Mouse (Mus musculus): ENCODE data around the gene Zfp11.
"Not testable (repeated sequence)": the region's sequence is repeated elsewhere in the genome, so short reads cannot be mapped to it uniquely, and the experiment has no call there.

The Zfp11 gene

DNA sequence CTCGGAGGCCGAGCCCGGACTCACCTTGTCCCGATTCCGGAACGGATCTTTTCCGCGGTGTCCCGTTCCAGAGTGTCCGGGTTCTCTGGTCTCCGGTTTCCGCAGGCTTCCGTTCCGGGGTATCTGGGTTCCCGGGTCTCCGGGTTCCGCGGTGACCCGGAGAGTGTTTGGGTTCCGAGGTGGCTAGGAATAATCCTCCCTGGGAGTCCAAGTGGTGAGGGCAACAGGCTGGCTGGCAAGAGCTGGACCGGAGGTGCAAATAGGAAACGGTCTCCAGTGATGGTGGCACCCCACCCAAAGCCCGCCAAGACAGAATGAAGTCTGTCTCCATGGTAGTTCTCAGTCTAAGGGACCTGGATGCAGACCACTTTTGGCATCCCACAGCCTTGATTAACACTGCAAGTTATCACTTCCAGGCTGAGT lies at the start of gene Zfp11:
Zfp11 (minus strand) TSS at position 64 of the 423 bp plus-strand sequence.
- peak; percentile 78 to 90 for DNase-seq

- no peak for DNase-seq
These were observed 47.1 kb upstream of the Zfp11 start for GRCm38 (mm10) chr5:129717016-129717415.

DNA sequence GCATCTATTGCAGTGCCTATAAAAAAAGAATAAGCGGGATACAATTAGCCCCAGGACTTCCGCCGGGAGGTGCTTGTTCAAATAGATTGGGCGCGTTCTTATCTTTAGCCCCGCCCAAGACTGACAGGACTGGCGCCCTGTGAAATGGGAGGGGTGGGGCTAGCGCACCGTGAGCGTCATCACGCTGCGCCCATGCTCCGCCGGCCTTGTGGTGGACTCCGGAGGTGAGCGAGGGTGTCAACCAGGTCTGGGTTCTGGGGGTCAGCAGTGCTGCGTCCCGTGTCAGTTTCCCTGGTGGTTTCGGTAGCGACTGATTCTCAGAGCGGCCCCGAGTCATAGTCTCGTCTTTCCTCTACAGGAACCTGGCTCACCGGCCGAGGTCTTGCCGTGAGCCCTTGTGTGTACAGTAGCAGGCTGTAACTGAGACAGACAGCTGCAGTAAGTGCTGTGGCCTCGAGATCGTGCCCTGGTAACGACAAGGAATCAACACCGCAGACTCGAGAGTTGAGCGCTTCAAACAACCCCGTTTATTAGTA lies 45.5 kb upstream of the Zfp11 start, which contains the start of gene Mrps17:
Mrps17 (plus strand) TSS at position 172 of the 536 bp plus-strand sequence.
- DNase-seq, result peak; percentile 96 to 97

DNA sequence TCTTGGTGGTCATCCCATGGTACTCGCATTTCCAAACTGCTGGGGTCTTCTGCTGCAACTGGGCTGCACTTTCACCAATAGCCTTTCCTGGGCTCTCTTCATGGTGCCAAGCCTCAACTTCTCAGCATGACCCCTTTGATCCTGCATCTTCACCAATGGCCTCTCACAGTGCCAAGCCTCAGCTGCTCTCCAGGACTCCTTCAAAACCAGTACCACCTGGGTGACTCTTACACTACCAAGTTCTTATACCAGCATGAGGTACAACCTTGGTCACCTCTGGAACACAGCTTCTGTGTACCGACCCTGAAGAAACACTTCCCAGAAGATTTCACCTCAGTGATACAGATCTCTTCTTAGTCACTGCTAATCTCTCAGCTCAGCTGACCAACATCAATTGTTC lies 38.5 kb upstream of the Zfp11 start, which contains the start of gene Sept14:
Sept14 (minus strand) TSS at position 101 of the 400 bp plus-strand sequence.
- no peak for DNase-seq

DNA sequence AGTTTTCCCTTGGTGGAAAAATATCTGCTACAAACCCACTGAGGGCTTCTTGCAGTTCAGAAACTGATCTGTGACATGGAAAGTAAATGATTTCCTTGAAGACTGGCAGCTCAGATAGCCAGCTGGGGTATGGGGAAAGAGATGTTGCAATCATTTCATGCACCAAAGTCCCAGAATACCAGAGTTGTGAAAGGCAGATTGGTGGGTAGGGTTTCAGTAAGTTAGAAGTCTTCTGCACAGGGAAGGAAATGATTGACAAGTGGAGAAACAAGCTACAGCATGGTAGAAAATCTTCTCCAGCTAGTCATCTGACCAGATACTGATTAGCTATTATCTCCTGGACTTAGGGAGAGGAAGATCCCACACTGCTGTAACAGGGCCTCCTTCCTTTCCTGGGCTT lies 33.5 kb upstream of the Zfp11 start:
- peak in 1 of 2 experiments; percentile 40 for DNase-seq

DNA sequence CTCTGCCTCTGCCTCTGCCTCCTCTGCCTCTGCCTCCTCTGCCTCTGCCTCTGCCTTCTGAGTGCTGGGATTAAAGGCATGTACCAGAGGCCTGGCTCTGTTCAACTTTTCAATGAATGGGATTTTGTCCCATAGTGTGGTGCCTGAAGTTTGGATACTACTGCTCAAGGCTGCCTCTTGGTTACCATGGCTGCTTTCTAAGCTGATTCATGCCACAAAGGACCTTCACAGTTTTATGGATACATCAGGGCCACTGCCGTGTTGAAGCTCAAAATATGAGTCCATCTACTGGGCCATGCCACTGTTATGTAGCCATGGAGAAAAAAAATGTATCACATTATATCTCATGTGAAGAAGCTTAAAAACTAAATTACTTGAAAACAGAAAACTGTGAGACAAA lies 31.8 kb upstream of the Zfp11 start:
- no peak for DNase-seq

- DNase-seq, result no peak
These were observed 30.6 kb upstream of the Zfp11 start for GRCm38 (mm10) chr5:129700506-129700905.

DNA sequence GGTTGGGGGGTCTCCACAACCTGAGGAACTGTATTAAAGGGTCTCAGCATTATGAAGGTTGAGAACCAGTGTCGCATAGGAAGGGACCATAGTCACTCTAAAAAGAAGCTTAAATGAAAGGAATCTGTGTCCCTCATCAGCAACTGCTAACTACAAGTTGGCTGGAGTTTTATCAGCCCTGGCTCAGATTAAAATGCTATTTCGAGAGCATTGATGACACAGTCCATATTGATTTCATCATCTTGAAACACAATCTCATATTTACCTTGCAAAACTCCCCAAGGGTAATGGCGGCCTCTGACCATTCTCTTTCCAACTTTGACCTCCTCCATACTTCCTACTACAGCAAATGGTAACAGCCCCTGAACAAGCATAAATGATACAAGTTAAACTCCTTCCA lies 20.6 kb upstream of the Zfp11 start:
- DNase-seq, result no peak

- DNase-seq, result peak; percentile 39
These were observed 17.7 kb upstream of the Zfp11 start for GRCm38 (mm10) chr5:129687621-129688020.

DNA sequence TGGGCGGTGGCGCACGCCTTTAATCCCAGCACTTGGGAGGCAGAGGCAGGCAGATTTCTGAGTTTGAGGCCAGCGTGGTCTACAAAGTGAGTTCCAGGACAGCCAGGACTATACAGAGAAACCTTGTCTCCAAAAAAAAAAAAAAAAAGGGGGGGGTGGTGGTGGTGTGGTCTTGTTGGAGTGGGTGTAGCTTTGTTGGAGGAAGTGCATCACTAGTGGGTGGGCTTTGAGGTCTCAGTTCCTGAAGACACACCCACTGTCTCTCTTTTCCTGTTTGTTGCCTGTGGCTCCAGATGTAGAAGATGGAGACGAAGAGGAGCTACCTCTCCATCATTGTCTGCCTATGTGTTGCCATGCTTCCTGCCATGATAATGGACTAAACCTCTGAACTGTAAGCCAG lies 15.2 kb upstream of the Zfp11 start:
- not testable (repeated sequence) for DNase-seq

GRCm38 (mm10) chr5:129669453-129670035 lies 355 bp downstream of the Zfp11 start:
- DNase-seq, result peak in 1 of 2 experiments; percentile 3

GRCm38 (mm10) chr5:129667851-129668250 lies 2.0 kb downstream of the Zfp11 start:
- no peak for DNase-seq

- no peak for DNase-seq
These were observed 3.5 kb downstream of the Zfp11 start for GRCm38 (mm10) chr5:129666271-129666909.

GRCm38 (mm10) chr5:129664090-129664489 lies 5.8 kb downstream of the Zfp11 start:
- no peak for DNase-seq

- no peak for DNase-seq
These were observed 12.0 kb downstream of the Zfp11 start for GRCm38 (mm10) chr5:129657931-129658330.

- no peak for DNase-seq
These were observed 12.9 kb downstream of the Zfp11 start for GRCm38 (mm10) chr5:129657016-129657415.

DNA sequence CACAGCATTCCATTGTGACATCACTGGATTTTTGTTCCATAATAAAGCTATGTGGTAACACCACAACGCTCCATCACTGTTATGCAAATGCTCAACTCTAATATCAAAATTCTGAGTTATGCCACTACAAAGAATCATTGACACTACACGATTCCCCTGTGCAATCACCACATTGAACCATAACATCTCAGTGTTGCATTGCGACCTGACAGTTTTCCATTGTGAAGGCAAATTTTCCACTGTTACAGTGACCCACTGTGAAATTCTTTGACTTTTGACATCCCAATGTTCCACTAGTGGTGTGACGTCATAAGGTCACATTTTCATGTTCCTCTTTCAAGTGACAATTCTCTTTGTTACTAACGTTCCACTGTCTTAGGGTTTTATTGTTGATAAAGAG lies 19.0 kb downstream of the Zfp11 start:
- no peak for DNase-seq

- not testable (repeated sequence) for DNase-seq
These were observed 37.3 kb downstream of the Zfp11 start for GRCm38 (mm10) chr5:129632270-129633250.

GRCm38 (mm10) chr5:129626586-129626985 lies 43.3 kb downstream of the Zfp11 start:
- peak in 1 of 2 experiments; percentile 16 for DNase-seq

- DNase-seq, result peak; percentile 48 to 64
These were observed 43.8 kb downstream of the Zfp11 start for GRCm38 (mm10) chr5:129626099-129626498.

GRCm38 (mm10) chr5:129621361-129621760 lies 48.5 kb downstream of the Zfp11 start:
- DNase-seq, result peak; percentile 17 to 37

- peak in 1 of 2 experiments; percentile 22 for DNase-seq
These were observed 49.3 kb downstream of the Zfp11 start for GRCm38 (mm10) chr5:129620600-129620999.

GRCm38 (mm10) chr5:129611060-129611459 lies 58.8 kb downstream of the Zfp11 start:
- DNase-seq, result peak; percentile 76 to 91
